Mouse (Mus musculus) ES-E14 (cell line): ENCODE results near the gene Urgcp. TPM values are rescaled to one million over a fixed set of nuclear protein-coding genes. Genes with fewer than 3 reads are reported as not detected.
A peak's percentile ranks its signal among the peaks of the same experiment; 100 is the strongest.

ENCODE experiments used
- DNase-seq: peaks from one replicate; pipeline ENCODE4 v3.0.0-alpha.2; 2013; ENCODE audit warnings: low read depth, low spot score
- H3K27ac ChIP-seq: 2 replicates; pipeline ENCODE4 v1.5.1; 2012; ENCODE audit warnings: low read depth, mild to moderate bottlenecking, low read length, moderate library complexity, mixed read lengths; ENCODE audit not compliant: poor library complexity, insufficient read depth, severe bottlenecking
- H3K36me3 ChIP-seq: 2 replicates; pipeline ENCODE4 v1.6.1; 2012; ENCODE audit warnings: mild to moderate bottlenecking, low read length, moderate library complexity, mixed read lengths; ENCODE audit not compliant: control insufficient read depth, poor library complexity, insufficient read depth, severe bottlenecking
- H3K4me1 ChIP-seq, 2 experiments: fragments of 150-350 bp in 1 of 2; sonication (generic) in 1 of 2; 2 replicates each; pipeline ENCODE4 v1.6.1; 2012; ENCODE audit warnings: low read length in 2 of 2, mild to moderate bottlenecking in 1 of 2, mixed read lengths in 1 of 2; ENCODE audit not compliant: control insufficient read depth in 2 of 2, insufficient read depth in 2 of 2, poor library complexity in 1 of 2
- H3K4me3 ChIP-seq, 2 experiments: fragments of 150-350 bp in 1 of 2; sonication (generic) in 1 of 2; 2 replicates each; pipeline ENCODE4 v1.5.1; 2012; ENCODE audit warnings: low read length in 2 of 2, low read depth in 1 of 2, mild to moderate bottlenecking in 1 of 2, mixed read lengths in 1 of 2; ENCODE audit not compliant: insufficient read depth in 1 of 2, poor library complexity in 1 of 2, severe bottlenecking in 1 of 2
- H3K9ac ChIP-seq: 2 replicates; pipeline ENCODE4 v1.6.1; 2012; ENCODE audit warnings: low read depth, mild to moderate bottlenecking, low read length, mixed read lengths; ENCODE audit not compliant: poor library complexity, insufficient read depth, severe bottlenecking
- H3K9me3 ChIP-seq: fragments of 150-350 bp; sonication (generic); 2 replicates; pipeline ENCODE4 v1.6.1; 2012; ENCODE audit warnings: low read depth, mild to moderate bottlenecking, low read length; ENCODE audit not compliant: control insufficient read depth, insufficient read depth
- CHD2 ChIP-seq: IDR thresholded peaks from 2 replicates; pipeline ENCODE4 v1.6.1; 2014; ENCODE audit warnings: mild to moderate bottlenecking, low read depth, low read length, inconsistent platforms
- HCFC1 ChIP-seq: IDR thresholded peaks from 2 replicates; pipeline ENCODE4 v1.6.1; 2012; ENCODE audit warnings: low read length, inconsistent platforms, borderline replicate concordance; ENCODE audit not compliant: insufficient read depth
- MAFK ChIP-seq: IDR thresholded peaks from 2 replicates; pipeline ENCODE4 v1.6.1; 2014; ENCODE audit warnings: mild to moderate bottlenecking, low read depth, low read length, inconsistent platforms; ENCODE audit not compliant: insufficient read depth
- ZC3H11A ChIP-seq: IDR thresholded peaks from 2 replicates; pipeline ENCODE4 v1.6.1; 2012; ENCODE audit warnings: low read depth, mild to moderate bottlenecking, inconsistent platforms, low read length, borderline replicate concordance
- ZNF384 ChIP-seq: IDR thresholded peaks from 2 replicates; pipeline ENCODE4 v1.6.1; 2012; ENCODE audit warnings: low read depth, low read length, inconsistent platforms
- in situ Hi-C, 2 experiments: fragments of 600-800 bp; cut with MboI; formaldehyde crosslinking; loops; one replicate each; pipeline ENCODE4 v1.15.1; 2025; ENCODE audit warnings: low sequenced_read_pairs in 2 of 2, inconsistent platforms in 1 of 2; ENCODE audit not compliant: unreplicated experiment in 2 of 2
- total RNA-seq: library from RNA; depleted of rRNA; stranded (reverse); fragments of 300-350 nt; gene quantifications from 2 replicates; pipeline ENCODE4 v1.2.3, GENCODE M21; 2012

The Urgcp gene
- total RNA-seq, 1 experiment, result 10.3 TPM

DNA sequence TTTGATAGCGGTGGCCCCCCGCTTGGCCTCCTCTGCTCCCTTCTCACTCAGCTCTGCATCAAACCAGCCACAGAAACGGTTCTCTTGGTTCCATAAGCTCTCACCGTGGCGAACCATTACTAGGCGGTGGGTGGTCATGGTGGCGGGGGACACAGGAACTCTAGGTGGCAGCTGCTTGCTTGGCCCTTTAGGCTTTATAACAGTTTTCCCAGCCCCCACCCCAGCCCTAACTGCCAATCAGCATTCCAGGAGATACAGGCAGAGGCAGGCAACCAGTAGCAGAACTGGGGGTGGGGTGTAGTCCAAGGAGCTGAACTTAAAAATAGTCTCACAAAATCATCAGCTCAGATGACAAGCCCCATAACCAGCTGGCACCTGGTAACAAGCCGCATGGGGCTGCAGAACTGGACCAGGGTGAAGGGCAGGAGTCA is 41.4 kb upstream of the Urgcp start, which contains the start of gene Pgam2:
Pgam2 (minus strand) TSS at position 183 of the 431 bp plus-strand sequence.
- no peak for TF ChIP-seq ZC3H11A
- no peak for DNase-seq

GRCm38 (mm10) chr11:5802457-5803217 is 40.5 kb upstream of the Urgcp start:
- Histone ChIP-seq H3K9ac (peak overlapping the region; percentile 29; the same call in 1 of the 2 replicates), H3K27ac (no peak overlapping the region), H3K9me3 (no peaks in the 10 kb centered on the region), H3K4me3 (0 out of 4 replicates have a peak overlapping the region, but pooled peaks of 1 of the 2 experiments have one; percentile 23), H3K4me1 (peaks cover 0 to 28% of the 10 kb centered on the region in 2 experiments; a peak in 2 of 4 replicates), H3K36me3 (peaks cover 27% of the 10 kb centered on the region)
- TF ChIP-seq ZC3H11A, result no peak
- TF ChIP-seq ZNF384, result no peak
- no peak for TF ChIP-seq HCFC1
- no peak for TF ChIP-seq MAFK
- in situ Hi-C loops, result no loop called here
- no peak for DNase-seq

More for the DNA sequence above, 41.4 kb upstream of the Urgcp start, which contains the start of gene Pgam2:
- H3K36me3 ChIP-seq, result peaks cover 21% of the 10 kb centered on the region
- H3K9ac ChIP-seq, result peak within 1 kb of the TSS; percentile 29; the same call in 1 of the 2 replicates
- no peak within 1 kb of the TSS; the same call in 1 of the 2 replicates for H3K27ac ChIP-seq
- no peaks in the 10 kb centered on the region for H3K9me3 ChIP-seq
- H3K4me3 ChIP-seq, result peak within 1 kb of the TSS; percentile 7 to 23; a peak in 2 of 4 replicates
- in situ Hi-C loops, result no loop called here
- H3K4me1 ChIP-seq, result peaks cover 0 to 24% of the 10 kb centered on the region in 2 experiments; a peak in 2 of 4 replicates

- Histone ChIP-seq H3K9me3 (no peaks in the 10 kb centered on the region), H3K9ac (no peak overlapping the region), H3K4me3 (no peak overlapping the region), H3K4me1 (peaks cover 0 to 29% of the 10 kb centered on the region in 2 experiments; a peak in 2 of 4 replicates), H3K27ac (no peak overlapping the region; the same call in 1 of the 2 replicates), H3K36me3 (peaks cover 32% of the 10 kb centered on the region)
- in situ Hi-C loops, result no loop called here
- TF ChIP-seq HCFC1, result no peak
- TF ChIP-seq ZC3H11A, result no peak
- no peak for TF ChIP-seq MAFK
- TF ChIP-seq CHD2, result no peak
- TF ChIP-seq ZNF384, result no peak
- no peak for DNase-seq
Observed at GRCm38 (mm10) chr11:5802005-5802404, 39.8 kb upstream of the Urgcp start.

GRCm38 (mm10) chr11:5801511-5801910 is 39.3 kb upstream of the Urgcp start:
- in situ Hi-C loops, result no loop called here
- no peak overlapping the region for H3K4me3 ChIP-seq
- peaks cover 37% of the 10 kb centered on the region for H3K36me3 ChIP-seq
- DNase-seq, result no peak
- H3K27ac ChIP-seq, result peak overlapping the region; percentile 9; the same call in 1 of the 2 replicates
- no peaks in the 10 kb centered on the region for H3K9me3 ChIP-seq
- TF ChIP-seq ZC3H11A, result no peak
- TF ChIP-seq MAFK, result no peak
- no peak for TF ChIP-seq HCFC1
- no peak for TF ChIP-seq ZNF384
- TF ChIP-seq CHD2, result no peak
- H3K9ac ChIP-seq, result no peak overlapping the region
- peaks cover 0 to 31% of the 10 kb centered on the region in 2 experiments; a peak in 2 of 4 replicates for H3K4me1 ChIP-seq
